Mouse (Mus musculus) olfactory bulb, adult 2 months (tissue): ENCODE data around the gene Abcc10.

Source experiments
- CTCF ChIP-seq: fragments of 200-500 bp; IDR thresholded peaks from 2 replicates; pipeline ENCODE4 v1.5.1; 2012; ENCODE audit warnings: low read depth, mild to moderate bottlenecking, low read length, moderate library complexity; ENCODE audit not compliant: insufficient read depth
- POLR2A ChIP-seq: fragments of 200-500 bp; IDR thresholded peaks from 2 replicates; pipeline ENCODE4 v1.6.1; 2012; ENCODE audit warnings: mild to moderate bottlenecking, low read depth, low read length, moderate library complexity; ENCODE audit not compliant: insufficient read depth

DNA sequence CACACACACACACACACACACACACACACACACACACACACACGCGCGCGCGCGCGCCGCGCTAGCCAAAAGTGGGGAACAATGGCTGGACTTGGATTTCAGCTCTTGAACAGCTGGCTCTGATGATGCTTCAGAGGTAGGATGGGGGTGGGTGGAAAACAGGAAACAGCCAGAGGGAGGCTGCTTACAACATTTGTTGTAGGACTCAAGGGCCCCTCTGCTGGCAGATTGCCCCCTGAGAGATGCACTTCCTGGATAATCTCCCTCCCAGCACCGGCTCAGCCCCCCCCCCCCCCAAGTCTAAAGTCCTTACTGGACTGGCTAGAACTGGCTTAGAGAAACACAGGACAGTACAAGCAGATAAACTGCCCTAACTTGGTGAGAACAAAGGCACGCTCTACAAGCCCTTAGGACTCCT lies 40.5 kb downstream of the Abcc10 start:
- TF ChIP-seq POLR2A (no peak), CTCF (no peak)
